Mouse (Mus musculus) right cerebral cortex, postnatal 10 days (tissue): ENCODE results near the gene Nuak1.

ENCODE experiments used
- DNase-seq, 2 experiments: peaks; one replicate each; pipeline ENCODE4 v3.0.0; 2021; ENCODE audit warnings: low spot score in 2 of 2

Nuak1 gene

GRCm38 (mm10) chr10:84339456-84339855, 100.9 kb downstream of the Nuak1 start:
- DNase-seq = no peak

- no peak for DNase-seq
Observed at GRCm38 (mm10) chr10:84338752-84339151, 101.6 kb downstream of the Nuak1 start.

- no peak for DNase-seq
Observed at GRCm38 (mm10) chr10:84335441-84335840, 105.0 kb downstream of the Nuak1 start.

GRCm38 (mm10) chr10:84329822-84330221, 110.6 kb downstream of the Nuak1 start:
- no peak for DNase-seq

GRCm38 (mm10) chr10:84329336-84329735, 111.1 kb downstream of the Nuak1 start:
- no peak for DNase-seq

- DNase-seq = no peak
Observed at GRCm38 (mm10) chr10:84324018-84324417, 116.4 kb downstream of the Nuak1 start.
